Mouse (Mus musculus): ENCODE data around the gene Nkx2-9.

The Nkx2-9 gene

DNA sequence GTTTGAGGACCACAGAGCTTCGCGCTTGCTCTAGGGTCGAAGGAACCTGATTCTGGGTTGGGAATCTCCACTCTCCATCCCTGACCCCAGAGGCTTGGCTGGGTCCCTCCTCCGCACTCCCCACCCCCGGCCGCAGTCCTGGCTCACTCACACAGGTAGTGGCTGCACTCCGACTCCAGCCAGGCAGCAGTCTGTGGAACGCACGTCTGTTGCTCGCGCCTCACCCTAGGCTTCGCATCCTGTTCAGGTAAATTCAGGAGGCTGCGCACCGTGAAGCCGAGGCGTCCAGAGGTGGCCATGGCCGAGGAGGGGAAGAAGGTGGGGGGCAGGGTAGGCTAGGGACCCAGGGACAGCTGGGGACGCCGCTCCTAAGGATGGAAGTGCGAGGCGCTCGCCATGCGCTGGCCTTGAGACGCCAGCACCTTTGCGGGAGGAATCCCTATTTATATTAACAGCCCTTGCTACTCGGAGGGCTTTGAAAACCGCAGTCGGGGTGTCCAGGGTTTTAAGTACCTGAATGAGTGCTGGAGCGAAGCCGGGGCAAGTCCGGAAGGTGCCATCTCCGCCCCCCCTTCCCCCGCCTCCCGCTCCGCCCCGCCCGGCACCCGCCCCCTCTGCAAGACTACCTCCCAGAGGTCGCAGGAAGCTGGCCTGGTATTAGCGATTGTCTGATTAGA, at the start of gene Nkx2-9:
Gene Nkx2-9 (minus strand): TSS at position 524 of the 677 bp plus-strand sequence.
- no peak for DNase-seq (ENCODE audit: low spot score)

GRCm38 (mm10) chr12:56637181-56637566, 24.1 kb upstream of the Nkx2-9 start:
- no peak for DNase-seq (ENCODE audit: low spot score)

DNA sequence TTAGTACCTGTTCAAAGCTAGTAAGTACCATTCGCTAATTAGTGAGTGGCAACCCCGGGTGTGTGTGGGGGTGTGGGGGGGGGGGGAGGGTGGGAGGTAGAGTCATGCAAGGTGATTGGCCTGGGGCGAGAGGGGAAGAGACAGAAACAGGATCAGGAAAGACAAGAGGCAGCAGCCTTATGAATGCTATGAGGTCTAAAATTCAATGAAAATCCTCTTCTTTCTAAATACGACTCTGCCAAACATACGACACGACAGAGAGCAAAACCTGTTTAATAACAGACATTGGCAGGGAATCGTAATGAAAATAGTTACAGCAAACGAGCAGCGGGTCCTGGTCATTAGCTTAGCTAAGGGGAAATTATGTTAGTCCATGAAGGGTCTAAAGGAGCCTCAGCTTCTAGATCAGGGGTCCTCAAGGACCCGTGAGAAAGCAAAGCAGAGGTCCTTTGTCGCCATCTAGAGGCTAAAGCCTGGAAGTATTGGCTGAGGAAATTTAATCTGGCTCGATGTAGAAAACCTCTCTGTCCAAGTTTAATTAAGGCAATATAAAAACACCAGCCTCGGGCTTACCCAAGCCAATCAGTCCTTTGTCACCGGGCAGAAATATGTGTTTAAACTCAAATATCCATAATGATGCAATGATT, 23.6 kb upstream of the Nkx2-9 start:
- no peak for DNase-seq (ENCODE audit: low spot score)

GRCm38 (mm10) chr12:56616088-56616487, 3.0 kb upstream of the Nkx2-9 start:
- no peak for DNase-seq (ENCODE audit: low spot score)

DNA sequence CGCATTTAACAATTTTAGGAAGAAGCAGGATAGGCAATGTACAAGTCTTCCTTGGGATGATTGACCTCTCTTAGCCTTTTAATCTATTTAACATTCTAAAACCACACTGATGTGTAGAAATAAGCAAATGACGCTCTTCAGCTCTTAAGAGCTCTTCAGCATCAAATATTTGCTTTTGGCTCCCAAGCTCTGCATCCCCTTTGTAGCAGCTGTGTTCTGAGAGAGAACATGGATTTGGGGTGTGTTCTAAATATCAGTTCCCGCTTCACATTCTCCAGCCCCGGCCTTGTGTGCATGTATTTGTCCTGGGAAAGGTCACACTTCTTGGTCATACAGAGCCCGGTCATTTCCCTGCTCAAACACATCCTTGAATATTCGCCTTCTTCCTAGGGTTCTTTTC, 2.3 kb upstream of the Nkx2-9 start:
- DNase-seq (ENCODE audit: low spot score): no peak

GRCm38 (mm10) chr12:56614513-56614912, 1.4 kb upstream of the Nkx2-9 start:
- DNase-seq (ENCODE audit: low spot score): no peak

GRCm38 (mm10) chr12:56613916-56614510, 929 bp upstream of the Nkx2-9 start:
- no peak for DNase-seq (ENCODE audit: low spot score)

DNA sequence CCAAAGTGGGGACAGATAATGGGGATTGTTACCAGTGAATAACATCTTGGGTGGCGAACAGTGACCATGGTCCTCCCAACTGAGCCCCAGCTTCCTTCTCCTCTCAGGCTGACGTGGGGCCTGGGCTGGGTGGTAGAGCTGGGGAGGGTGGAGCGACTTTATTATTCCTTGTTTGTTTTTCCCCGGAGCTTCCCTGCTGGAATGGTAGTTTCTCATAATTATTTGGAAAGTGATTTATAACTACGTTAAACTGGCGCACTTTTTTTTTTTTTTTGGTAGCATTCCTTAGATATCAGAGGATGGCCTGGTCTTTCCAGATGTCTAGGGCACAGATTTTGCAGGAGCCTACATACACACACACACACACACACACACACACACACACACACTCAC, 350 bp upstream of the Nkx2-9 start:
- no peak for DNase-seq (ENCODE audit: low spot score)

DNA sequence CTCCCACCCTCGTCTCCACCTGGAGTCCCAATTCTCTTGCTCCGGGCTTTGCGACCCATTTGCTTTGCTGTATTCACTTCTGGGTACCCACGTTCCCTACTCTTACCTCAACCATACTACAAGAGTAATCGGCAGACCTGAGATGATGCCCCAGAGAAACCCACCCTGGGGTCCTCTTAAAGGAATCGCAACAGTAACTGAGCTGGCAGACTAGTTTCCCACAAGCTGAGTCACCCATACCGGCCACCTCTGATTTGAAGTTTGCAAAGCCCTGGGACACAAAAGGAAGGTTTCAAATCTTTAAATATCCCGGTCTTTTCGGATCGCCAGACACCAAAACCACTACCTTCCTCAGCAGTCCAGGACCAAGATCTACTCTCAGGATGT, 742 bp downstream of the Nkx2-9 start:
- no peak for DNase-seq (ENCODE audit: low spot score)

- DNase-seq (ENCODE audit: low spot score): no peak
Measured at GRCm38 (mm10) chr12:56611504-56612348, 1.4 kb downstream of the Nkx2-9 start.

DNA sequence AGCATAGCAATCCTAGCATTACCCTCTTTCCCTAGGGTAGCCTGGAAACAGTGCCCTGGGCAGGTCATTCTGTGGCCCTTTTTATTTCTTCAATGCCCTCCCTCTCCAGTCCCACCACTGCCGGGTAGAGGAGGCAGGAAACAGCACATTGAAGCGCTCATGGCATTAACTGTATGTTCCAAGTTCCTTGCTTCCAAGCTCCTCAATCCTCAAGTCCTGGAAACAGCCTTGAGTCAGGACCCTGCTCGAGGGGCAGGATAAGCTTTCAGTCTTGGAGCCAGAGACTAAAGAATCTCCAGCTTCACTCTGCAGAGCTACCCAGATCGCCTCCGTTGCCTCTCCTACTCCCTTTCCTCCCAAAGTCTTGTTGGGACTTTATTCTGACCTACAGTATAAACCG, 2.2 kb downstream of the Nkx2-9 start:
- DNase-seq (ENCODE audit: low spot score): no peak

DNA sequence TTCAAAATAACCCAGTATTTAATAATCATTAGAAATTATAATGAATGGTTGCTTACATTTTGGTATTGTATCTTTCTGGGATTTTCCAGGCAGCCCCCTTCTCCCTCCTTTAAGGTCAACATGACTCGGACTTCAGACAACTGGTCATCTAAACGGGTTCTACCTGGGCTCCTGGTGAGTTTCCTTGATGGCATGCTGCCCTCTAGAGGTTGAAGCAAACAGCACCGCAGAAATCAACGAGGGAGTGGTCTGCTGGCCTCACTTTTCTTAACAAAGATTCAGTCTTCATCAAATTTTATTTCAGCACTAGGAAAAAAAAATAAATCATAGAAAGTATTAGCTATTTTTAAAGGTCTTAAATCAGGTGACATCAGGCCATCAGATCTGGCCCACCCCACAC, 21.4 kb downstream of the Nkx2-9 start:
- no peak for DNase-seq (ENCODE audit: low spot score)

DNA sequence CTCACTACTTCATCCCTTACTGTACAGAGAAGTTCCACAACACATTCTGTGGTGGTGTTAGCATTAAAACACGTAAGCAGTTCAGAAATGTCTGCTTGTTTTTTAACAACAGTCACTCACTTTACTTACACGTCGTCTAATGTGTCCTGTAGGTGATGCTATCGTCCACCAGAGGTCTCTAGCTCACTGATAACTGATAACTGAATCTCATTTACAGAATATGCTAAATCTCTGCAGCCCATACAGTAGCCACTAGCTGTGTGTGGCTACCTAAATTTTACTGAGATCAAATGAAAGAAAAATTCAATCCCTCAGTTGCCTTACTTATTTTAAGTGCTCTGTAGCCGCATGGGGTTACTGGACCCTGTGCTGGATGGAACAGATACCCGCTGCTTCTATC, 25.3 kb downstream of the Nkx2-9 start:
- no peak for DNase-seq (ENCODE audit: low spot score)
